Mouse (Mus musculus): ENCODE measurements at regions not wholly inside any gene's neighbourhood (a gene's known extent, or its start where the extent isn't known, plus 50 kb on each side); places are given as distances from the start of the nearest gene placed in this dataset.

DNA sequence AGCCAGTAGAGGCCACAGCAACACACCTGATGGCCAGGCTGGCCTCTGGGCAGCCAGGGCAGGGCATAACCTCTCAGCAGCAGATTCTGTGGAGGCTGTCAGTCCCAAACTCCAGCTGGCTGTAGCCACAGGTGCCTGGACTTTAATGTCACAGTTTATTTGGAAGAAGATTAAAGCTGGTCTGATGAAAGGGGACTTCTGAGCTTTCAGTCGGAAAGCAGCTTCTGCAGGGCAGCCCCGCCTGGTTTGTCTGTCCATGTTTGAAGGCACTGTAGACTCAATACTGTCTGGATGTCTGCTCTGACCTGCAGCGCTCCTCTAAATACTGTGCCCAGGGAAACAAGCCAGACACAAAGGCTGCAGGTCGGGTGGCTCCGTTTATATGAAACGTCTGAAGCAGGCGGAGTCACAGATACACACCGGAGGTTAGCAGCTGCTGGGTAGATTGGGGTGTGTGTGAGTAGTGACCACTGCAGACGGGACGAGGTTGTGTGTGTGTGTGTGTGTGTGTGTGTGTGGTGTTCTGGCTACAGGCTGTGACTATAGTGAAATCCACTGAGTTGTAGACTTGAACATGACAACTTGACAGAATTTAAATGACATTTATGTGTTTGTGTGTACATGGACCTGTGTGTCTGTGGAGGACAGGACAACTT is 58.5 kb upstream of the Slc25a33 start:
- TF ChIP-seq POLR2A (IDR thresholded peaks at IDR 0.05; ENCODE audit: low read depth, low read length) = no peak
- TF ChIP-seq CTCF (IDR thresholded peaks at IDR 0.05; ENCODE audit: borderline replicate concordance, insufficient read depth, low read length) = no peak
